Mouse (Mus musculus) limb, embryonic 15.5 days (tissue): ENCODE data around the gene Il12b. TPM values are rescaled to one million over a fixed set of nuclear protein-coding genes. Genes with fewer than 3 reads are reported as not detected.
"Not testable (repeated sequence)": the region's sequence is repeated elsewhere in the genome, so short reads cannot be mapped to it uniquely, and the experiment has no call there.

Source experiments
- ATAC-seq: fragments of 200-750 bp; cut with Nextera tagmentation; 2 replicates; pipeline ENCODE4 v1.8.0; 2017; ENCODE audit warnings: low read depth, moderate TSS enrichment; ENCODE audit not compliant: insufficient number of reproducible peaks, low FRiP score, low TSS enrichment
- H3K27ac ChIP-seq: fragments of 300-500 bp; sonication (generic); 2 replicates; pipeline ENCODE4 v1.5.1; 2015; ENCODE audit warnings: moderate library complexity, mild to moderate bottlenecking, inconsistent platforms
- H3K27me3 ChIP-seq: fragments of 300-500 bp; sonication (generic); 2 replicates; pipeline ENCODE4 v1.6.1; 2015; ENCODE audit warnings: inconsistent platforms
- H3K36me3 ChIP-seq: fragments of 300-500 bp; sonication (generic); 2 replicates; pipeline ENCODE4 v1.6.1; 2015; ENCODE audit warnings: inconsistent platforms
- H3K4me1 ChIP-seq: fragments of 300-500 bp; sonication (generic); 2 replicates; pipeline ENCODE4 v1.6.1; 2015; ENCODE audit warnings: inconsistent platforms
- H3K4me2 ChIP-seq: fragments of 300-500 bp; sonication (generic); 2 replicates; pipeline ENCODE4 v1.6.1; 2015; ENCODE audit warnings: mild to moderate bottlenecking, inconsistent platforms
- H3K4me3 ChIP-seq: fragments of 300-500 bp; sonication (generic); 2 replicates; pipeline ENCODE4 v1.5.1; 2015; ENCODE audit warnings: mild to moderate bottlenecking, inconsistent platforms
- H3K9ac ChIP-seq: fragments of 300-500 bp; sonication (generic); 2 replicates; pipeline ENCODE4 v1.6.1; 2015; ENCODE audit warnings: inconsistent platforms
- H3K9me3 ChIP-seq: fragments of 300-500 bp; sonication (generic); 2 replicates; pipeline ENCODE4 v1.6.1; 2016; ENCODE audit warnings: inconsistent platforms
- WGBS: fragments of 180-500 bp; shearing (Covaris S2); methylation state at CpG from one replicate; pipeline ENCODE4 v1.1.7; 2015; 5-methylcytosine and 5-hydroxymethylcytosine counted together
- polyA plus RNA-seq: library from polyadenylated mRNA; unstranded; fragments of >200 nt; fragmentation: Nextera tagmentation; extraction: Ambion mirVana; gene quantifications from 2 replicates; pipeline ENCODE4 v1.2.1, GENCODE M21; 2015

The Il12b gene
- polyA plus RNA-seq, 1 experiment from 2014 or later, result 0.08 TPM

GRCm38 (mm10) chr11:44414605-44415004 is 14.7 kb downstream of the Il12b start:
- no peak overlapping the region for H3K4me2 ChIP-seq
- H3K27me3 ChIP-seq, result no peaks in the 10 kb centered on the region
- H3K9me3 ChIP-seq, result no peaks in the 10 kb centered on the region
- ATAC-seq, result no peak
- H3K9ac ChIP-seq, result no peak overlapping the region
- H3K4me1 ChIP-seq, result no peaks in the 10 kb centered on the region
- no peaks in the 10 kb centered on the region for H3K36me3 ChIP-seq
- 84% methylated on average over 3 of the region's 3 CpGs for WGBS
- H3K27ac ChIP-seq, result no peak overlapping the region
- H3K4me3 ChIP-seq, result no peak overlapping the region

DNA sequence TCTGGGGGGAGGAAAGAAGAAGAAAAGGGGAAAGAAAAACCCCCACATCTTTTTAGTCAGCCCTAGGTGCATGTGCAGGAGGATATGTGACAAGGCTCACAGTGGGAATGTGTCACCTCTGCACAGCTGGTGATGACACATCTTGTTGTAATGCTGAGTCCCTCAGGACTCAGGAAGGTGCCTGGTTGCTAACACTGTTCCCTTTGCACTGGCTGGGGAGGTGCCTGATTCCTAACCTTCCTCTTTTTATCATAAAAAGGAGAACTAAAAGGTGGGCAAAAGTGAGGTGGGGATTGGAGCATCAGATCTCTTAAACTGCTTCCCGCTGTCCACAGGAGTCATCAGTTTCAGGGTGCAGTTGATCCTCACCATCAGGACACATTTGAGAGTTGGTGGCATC is 17.5 kb downstream of the Il12b start:
- H3K9ac ChIP-seq, result no peak overlapping the region
- H3K4me2 ChIP-seq, result no peak overlapping the region
- H3K4me3 ChIP-seq, result no peak overlapping the region
- no peaks in the 10 kb centered on the region for H3K27me3 ChIP-seq
- H3K36me3 ChIP-seq, result no peaks in the 10 kb centered on the region
- no peaks in the 10 kb centered on the region for H3K9me3 ChIP-seq
- no peaks in the 10 kb centered on the region for H3K4me1 ChIP-seq
- H3K27ac ChIP-seq, result no peak overlapping the region
- ATAC-seq, result no peak
- WGBS, result 52% methylated on average over 1 of the region's 1 CpGs

DNA sequence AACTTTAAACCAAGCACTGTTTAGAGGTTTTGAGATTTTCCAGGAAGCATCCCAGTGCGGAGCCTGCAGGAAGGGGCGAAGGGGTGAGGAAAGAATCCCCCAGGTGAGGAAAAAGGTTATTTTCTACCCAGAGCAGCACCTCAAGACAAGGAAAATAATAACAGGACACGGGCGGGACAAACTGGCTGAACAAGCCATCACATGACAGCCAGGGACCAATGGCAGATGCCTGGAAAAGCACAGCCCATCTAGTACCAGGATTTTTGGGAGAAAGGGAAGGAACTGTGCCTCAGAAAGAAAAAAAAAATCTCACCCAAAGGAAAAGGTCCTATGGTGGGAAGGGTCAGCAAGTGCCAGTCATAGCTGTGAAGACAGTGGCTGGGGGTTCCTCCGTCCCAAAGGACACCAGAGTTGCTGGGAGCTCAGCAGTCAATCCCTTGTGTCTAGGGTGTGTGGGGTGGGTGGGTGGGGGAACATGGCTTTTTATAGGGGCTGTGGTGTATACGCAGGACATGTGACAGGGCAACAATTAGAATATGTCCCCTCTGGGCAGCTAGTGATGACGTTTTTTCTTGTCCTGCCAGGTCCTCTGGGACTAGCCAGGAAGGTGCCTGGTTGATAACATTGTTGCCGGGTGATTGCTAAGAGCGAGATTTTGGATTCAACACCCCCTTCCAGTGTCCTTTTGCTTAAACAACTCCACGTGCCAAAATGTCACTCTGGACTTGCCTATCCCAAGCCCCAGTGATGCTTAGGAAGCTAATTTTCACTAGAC is 22.7 kb downstream of the Il12b start:
- Histone ChIP-seq H3K4me3 (no peak overlapping the region), H3K27me3 (no peaks in the 10 kb centered on the region), H3K4me2 (no peak overlapping the region), H3K27ac (no peak overlapping the region), H3K4me1 (peaks cover 3% of the 10 kb centered on the region), H3K9me3 (no peaks in the 10 kb centered on the region), H3K36me3 (no peaks in the 10 kb centered on the region), H3K9ac (no peak overlapping the region)
- no peak for ATAC-seq
- 62% methylated on average over 10 of the region's 10 CpGs for WGBS

DNA sequence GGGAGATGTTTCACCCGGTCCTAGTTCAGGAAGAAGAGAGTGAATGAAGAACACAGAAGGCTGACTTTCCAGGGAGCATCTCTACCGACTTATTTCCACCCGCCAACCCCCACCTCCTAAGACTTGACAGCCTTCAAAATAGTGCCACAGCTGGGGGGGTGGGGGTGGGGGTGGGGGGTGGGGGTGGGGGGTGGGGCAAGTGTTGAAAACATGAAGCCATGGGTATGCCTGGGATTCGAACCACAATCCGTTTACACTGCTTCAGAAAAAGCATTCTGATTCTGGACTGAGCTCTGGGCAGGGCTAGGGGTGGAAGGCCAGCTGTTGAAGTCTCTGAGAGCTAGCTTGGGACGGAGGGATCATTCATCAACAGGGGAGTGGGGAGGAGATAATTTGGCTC is 23.4 kb downstream of the Il12b start:
- Histone ChIP-seq H3K9ac (no peak overlapping the region), H3K4me3 (no peak overlapping the region), H3K9me3 (no peaks in the 10 kb centered on the region), H3K36me3 (no peaks in the 10 kb centered on the region), H3K27me3 (no peaks in the 10 kb centered on the region), H3K4me2 (no peak overlapping the region), H3K27ac (no peak overlapping the region), H3K4me1 (peaks cover 3% of the 10 kb centered on the region)
- ATAC-seq, result no peak
- 45% methylated on average over 6 of the region's 6 CpGs for WGBS

GRCm38 (mm10) chr11:44423955-44424354 is 24.1 kb downstream of the Il12b start:
- Histone ChIP-seq H3K36me3 (no peaks in the 10 kb centered on the region), H3K9me3 (no peaks in the 10 kb centered on the region), H3K27me3 (no peaks in the 10 kb centered on the region), H3K4me2 (no peak overlapping the region), H3K4me3 (no peak overlapping the region), H3K27ac (no peak overlapping the region), H3K9ac (no peak overlapping the region), H3K4me1 (peaks cover 3% of the 10 kb centered on the region)
- no peak for ATAC-seq
- 39% methylated on average over 5 of the region's 5 CpGs for WGBS

- Histone ChIP-seq H3K4me2 (no peak overlapping the region), H3K36me3 (no peaks in the 10 kb centered on the region), H3K27ac (no peak overlapping the region), H3K4me1 (peaks cover 3% of the 10 kb centered on the region), H3K27me3 (no peaks in the 10 kb centered on the region), H3K4me3 (no peak overlapping the region), H3K9ac (no peak overlapping the region), H3K9me3 (no peaks in the 10 kb centered on the region)
- no peak for ATAC-seq
- 40% methylated on average over 8 of the region's 8 CpGs for WGBS
Measured at GRCm38 (mm10) chr11:44425006-44425405, 25.1 kb downstream of the Il12b start.

DNA sequence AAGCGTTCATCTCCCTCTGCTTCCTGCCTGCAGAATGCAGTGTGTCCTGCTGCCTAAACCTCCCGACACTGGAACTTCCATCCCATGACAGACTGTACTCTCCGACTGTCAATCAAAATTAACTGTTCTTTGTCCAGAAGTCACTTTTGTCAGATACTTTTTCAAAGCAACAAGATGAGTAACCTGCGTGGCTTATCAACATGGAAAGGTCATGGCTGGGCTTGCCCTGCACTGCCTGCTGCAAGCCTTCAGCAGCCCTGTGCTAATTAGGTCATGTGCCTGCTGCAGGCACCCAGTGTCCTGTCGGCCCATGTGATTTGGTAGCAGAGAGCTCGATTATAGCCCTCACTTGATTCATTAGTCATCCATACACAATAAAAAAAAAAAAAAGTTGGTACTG is 25.8 kb downstream of the Il12b start:
- no peak overlapping the region for H3K4me2 ChIP-seq
- H3K27ac ChIP-seq, result no peak overlapping the region
- H3K9ac ChIP-seq, result no peak overlapping the region
- H3K4me1 ChIP-seq, result peaks cover 3% of the 10 kb centered on the region
- 69% methylated on average over 6 of the region's 6 CpGs for WGBS
- no peaks in the 10 kb centered on the region for H3K9me3 ChIP-seq
- no peak overlapping the region for H3K4me3 ChIP-seq
- ATAC-seq, result no peak
- no peaks in the 10 kb centered on the region for H3K36me3 ChIP-seq
- no peaks in the 10 kb centered on the region for H3K27me3 ChIP-seq

GRCm38 (mm10) chr11:44427951-44428350 is 28.1 kb downstream of the Il12b start:
- Histone ChIP-seq H3K4me3 (no peak overlapping the region), H3K9me3 (no peaks in the 10 kb centered on the region), H3K36me3 (no peaks in the 10 kb centered on the region), H3K4me2 (no peak overlapping the region), H3K27ac (no peak overlapping the region), H3K27me3 (no peaks in the 10 kb centered on the region), H3K4me1 (peaks cover 3% of the 10 kb centered on the region), H3K9ac (no peak overlapping the region)
- 73% methylated on average over 2 of the region's 2 CpGs for WGBS
- no peak for ATAC-seq

GRCm38 (mm10) chr11:44430036-44430435 is 30.2 kb downstream of the Il12b start:
- 82% methylated on average over 3 of the region's 3 CpGs for WGBS
- Histone ChIP-seq H3K9me3 (no peaks in the 10 kb centered on the region), H3K36me3 (no peaks in the 10 kb centered on the region), H3K4me3 (no peak overlapping the region), H3K4me2 (no peak overlapping the region), H3K27ac (no peak overlapping the region), H3K4me1 (no peaks in the 10 kb centered on the region), H3K9ac (no peak overlapping the region), H3K27me3 (no peaks in the 10 kb centered on the region)
- no peak for ATAC-seq

- WGBS, result 91% methylated on average over 6 of the region's 6 CpGs
- H3K36me3 ChIP-seq, result no peaks in the 10 kb centered on the region
- no peaks in the 10 kb centered on the region for H3K9me3 ChIP-seq
- no peak overlapping the region for H3K4me3 ChIP-seq
- no peak overlapping the region for H3K4me2 ChIP-seq
- no peak overlapping the region for H3K27ac ChIP-seq
- ATAC-seq, result no peak
- H3K27me3 ChIP-seq, result no peaks in the 10 kb centered on the region
- H3K9ac ChIP-seq, result no peak overlapping the region
- no peaks in the 10 kb centered on the region for H3K4me1 ChIP-seq
Measured at GRCm38 (mm10) chr11:44437786-44438185, 37.9 kb downstream of the Il12b start.

DNA sequence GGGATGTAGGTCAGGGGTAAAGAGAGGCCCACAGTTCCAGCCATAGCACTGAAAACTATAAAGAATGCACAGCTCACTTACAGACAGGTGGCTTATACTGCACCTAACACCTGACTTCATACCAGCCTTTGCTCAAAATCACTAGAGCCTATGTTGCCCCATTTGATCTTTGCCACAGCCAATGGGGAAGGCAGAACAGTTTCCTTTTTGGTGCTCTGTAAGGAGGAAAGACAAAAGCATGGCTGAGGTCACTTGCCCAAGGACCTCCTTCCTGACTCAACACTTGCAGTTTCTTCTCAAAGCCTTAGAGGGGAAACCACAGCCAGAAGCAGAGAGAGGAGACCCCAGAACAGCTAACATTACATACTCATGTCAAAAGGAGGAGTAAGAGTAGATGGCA is 51.2 kb downstream of the Il12b start:
- H3K9me3 ChIP-seq, result no peaks in the 10 kb centered on the region
- H3K4me2 ChIP-seq, result no peak overlapping the region
- no peak overlapping the region for H3K4me3 ChIP-seq
- no peak overlapping the region for H3K27ac ChIP-seq
- H3K27me3 ChIP-seq, result no peaks in the 10 kb centered on the region
- no peaks in the 10 kb centered on the region for H3K4me1 ChIP-seq
- no peak overlapping the region for H3K9ac ChIP-seq
- ATAC-seq, result no peak
- peaks cover 12% of the 10 kb centered on the region; the same call in 1 of the 2 replicates for H3K36me3 ChIP-seq

GRCm38 (mm10) chr11:44452016-44452415 is 52.2 kb downstream of the Il12b start:
- not testable (repeated sequence) for H3K27me3 ChIP-seq, H3K4me1 ChIP-seq, H3K4me3 ChIP-seq, H3K9ac ChIP-seq, H3K9me3 ChIP-seq, H3K4me2 ChIP-seq, ATAC-seq, H3K27ac ChIP-seq
- 92% methylated on average over 5 of the region's 5 CpGs for WGBS
- H3K36me3 ChIP-seq, result peaks cover 20% of the 10 kb centered on the region

DNA sequence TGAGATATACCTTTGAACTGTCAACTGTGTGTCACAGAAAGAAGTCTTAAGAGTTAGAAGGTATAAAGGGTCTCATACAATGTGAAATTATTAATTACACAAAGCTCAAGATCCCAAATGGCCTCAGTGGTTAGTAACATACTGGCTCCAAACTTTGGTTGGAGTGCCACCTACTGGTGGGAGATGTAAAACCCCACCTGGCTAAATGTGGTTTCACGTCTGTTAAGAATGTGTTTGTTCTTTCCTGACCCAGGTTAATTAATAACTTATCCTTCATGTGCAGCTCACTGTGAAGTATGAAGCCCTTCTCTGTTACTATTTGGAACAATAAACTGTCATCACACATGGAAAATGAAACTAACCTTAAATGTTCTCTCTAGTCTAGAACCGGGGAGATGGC is 53.6 kb downstream of the Il12b start:
- Histone ChIP-seq H3K27me3 (no peaks in the 10 kb centered on the region), H3K27ac (no peak overlapping the region), H3K4me2 (no peak overlapping the region), H3K4me3 (no peak overlapping the region), H3K4me1 (no peaks in the 10 kb centered on the region), H3K36me3 (peaks cover 31% of the 10 kb centered on the region), H3K9me3 (no peaks in the 10 kb centered on the region), H3K9ac (no peak overlapping the region)
- 66% methylated on average over 2 of the region's 2 CpGs for WGBS
- no peak for ATAC-seq
